Mouse (Mus musculus) mouse embryonic stem cell (cell line): Measurements from ENCODE around the gene Insl5.

ENCODE experiments used
- in situ Hi-C, 2 experiments: fragments of 300-500 bp; cut with MboI; formaldehyde crosslinking; loops; 1 replicate in 1 of 2; 3 replicates in 1 of 2; pipeline ENCODE4 v1.14.3; 2019 to 2020; ENCODE audit warnings: low sequenced_read_pairs in 2 of 2, low pct_unique_long_range_greater_than_20kb in 1 of 2, mixed read lengths in 1 of 2; ENCODE audit not compliant: unreplicated experiment in 1 of 2

Insl5 gene

GRCm38 (mm10) chr4:103004681-103005080 is 22.0 kb downstream of the Insl5 start:
- in situ Hi-C loops = no loop called here

GRCm38 (mm10) chr4:102991685-102992084 is 35.0 kb downstream of the Insl5 start:
- in situ Hi-C loops = loop anchor here in 1 of 2 experiments (25.0 kb wide), 1 partner anchor 196 kb away; no protein-coding TSS in a partner anchor

DNA sequence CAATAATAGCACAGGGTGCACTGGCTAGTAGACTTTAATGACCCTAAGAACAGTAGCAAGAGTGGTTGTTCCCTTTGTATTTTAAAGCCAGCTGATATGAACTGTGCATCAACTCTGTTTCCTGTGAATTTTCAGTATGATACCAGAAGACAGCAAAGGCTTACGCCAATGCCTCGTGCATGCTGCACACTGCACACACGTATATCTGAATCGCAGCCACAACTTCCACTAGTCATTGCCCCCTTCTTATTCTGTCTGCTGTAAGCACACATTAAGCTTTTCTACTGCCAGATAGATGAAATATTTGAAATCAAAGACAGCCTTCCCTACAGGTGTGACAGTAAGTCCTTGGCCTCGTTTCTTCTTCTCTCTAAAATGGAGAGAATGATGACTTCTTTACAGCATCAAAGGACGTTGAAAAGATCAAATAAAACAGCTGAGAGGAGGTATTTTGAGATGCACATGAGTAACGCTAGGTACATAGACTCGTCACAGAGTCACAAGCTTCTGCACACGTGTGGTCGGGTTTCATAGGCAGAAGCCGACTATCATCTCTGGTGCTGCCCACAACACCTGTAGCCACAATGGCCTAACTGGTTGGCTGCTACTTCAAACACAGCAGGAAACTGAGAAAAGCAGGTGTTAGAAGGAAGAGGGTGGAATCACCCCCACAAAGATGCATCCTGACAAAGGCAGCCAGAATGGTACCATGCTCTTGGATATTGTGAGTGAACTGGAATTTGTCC is 35.9 kb downstream of the Insl5 start:
- in situ Hi-C loops = loop anchor here in 1 of 2 experiments (25.0 kb wide), 1 partner anchor 197 kb away; no protein-coding TSS in a partner anchor

- in situ Hi-C loops = loop anchor here in 1 of 2 experiments (25.0 kb wide), 1 partner anchor 197 kb away; no protein-coding TSS in a partner anchor
Observed at GRCm38 (mm10) chr4:102990016-102990415, 36.6 kb downstream of the Insl5 start.

DNA sequence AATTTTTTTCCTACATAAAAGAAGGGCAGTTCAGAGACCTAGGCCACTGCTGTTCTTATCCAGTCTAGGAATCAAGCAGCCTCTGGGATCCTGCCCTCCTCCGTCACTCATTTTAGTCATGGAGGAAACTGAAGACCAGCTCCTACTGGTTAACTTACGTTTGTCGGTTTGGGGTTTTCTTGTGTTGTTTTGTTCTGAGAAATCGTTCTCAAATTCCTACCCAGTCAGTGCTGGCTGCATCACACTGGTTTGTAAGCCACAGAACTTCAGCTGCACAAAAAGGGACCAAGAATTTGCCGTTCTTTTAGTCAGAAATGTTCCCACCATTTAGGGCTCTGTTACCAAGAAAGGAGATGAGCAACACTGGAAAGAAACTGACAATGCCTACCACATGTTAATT is 37.3 kb downstream of the Insl5 start:
- in situ Hi-C loops = loop anchor here in 1 of 2 experiments (25.0 kb wide), 1 partner anchor 198 kb away; no protein-coding TSS in a partner anchor

GRCm38 (mm10) chr4:102988526-102988925 is 38.1 kb downstream of the Insl5 start:
- in situ Hi-C loops = loop anchor here in 1 of 2 experiments (25.0 kb wide), 1 partner anchor 199 kb away; no protein-coding TSS in a partner anchor

GRCm38 (mm10) chr4:102987756-102988155 is 38.9 kb downstream of the Insl5 start:
- in situ Hi-C loops = loop anchor here in 1 of 2 experiments (25.0 kb wide), 1 partner anchor 200 kb away; no protein-coding TSS in a partner anchor

GRCm38 (mm10) chr4:102987325-102987724 is 39.3 kb downstream of the Insl5 start:
- in situ Hi-C loops = loop anchor here in 1 of 2 experiments (25.0 kb wide), 1 partner anchor 200 kb away; no protein-coding TSS in a partner anchor

- in situ Hi-C loops = loop anchor here in 1 of 2 experiments (25.0 kb wide), 1 partner anchor 200 kb away; no protein-coding TSS in a partner anchor
Observed at GRCm38 (mm10) chr4:102986917-102987316, 39.7 kb downstream of the Insl5 start.

DNA sequence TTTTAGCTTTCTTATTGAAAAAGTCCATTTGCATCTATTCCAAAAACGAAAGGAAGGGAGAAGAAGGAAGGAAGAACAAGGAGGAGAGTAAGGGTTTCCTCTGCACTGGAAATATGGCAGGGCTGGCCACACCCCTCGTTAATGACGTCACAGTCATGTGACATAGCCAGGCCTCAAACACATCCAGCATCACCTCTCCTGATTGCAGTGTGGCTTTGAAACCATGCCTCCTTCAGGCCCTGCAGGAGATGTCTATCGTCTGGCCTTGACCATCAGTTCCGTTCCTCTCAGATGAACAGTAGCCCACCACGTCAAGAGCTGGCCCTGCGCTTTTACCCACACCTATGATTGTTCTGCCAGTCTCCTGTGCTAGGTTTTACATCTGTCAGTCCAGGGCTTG is 40.5 kb downstream of the Insl5 start:
- in situ Hi-C loops = loop anchor here in 1 of 2 experiments (25.0 kb wide), 1 partner anchor 201 kb away; no protein-coding TSS in a partner anchor

DNA sequence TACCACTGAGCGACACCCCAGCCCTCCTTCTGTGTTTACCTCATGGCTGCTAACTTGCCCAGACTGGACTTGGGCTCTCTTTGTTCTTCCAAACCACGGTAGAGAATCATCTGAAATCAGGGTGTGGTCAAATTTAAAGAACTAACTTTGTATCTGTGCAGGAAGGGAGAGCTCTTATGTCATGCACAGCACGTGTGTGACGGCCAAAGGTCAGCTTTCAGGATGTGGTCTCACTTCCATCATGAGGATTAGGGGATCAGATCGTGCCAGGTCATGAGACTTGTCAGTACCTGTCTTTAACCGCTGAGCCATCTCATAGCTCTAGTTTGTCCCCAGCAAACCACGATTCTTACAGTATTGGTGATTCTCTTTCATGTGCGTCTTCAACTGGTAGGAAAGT is 44.9 kb downstream of the Insl5 start:
- in situ Hi-C loops = loop anchor here in 1 of 2 experiments (25.0 kb wide), 1 partner anchor 206 kb away; no protein-coding TSS in a partner anchor

DNA sequence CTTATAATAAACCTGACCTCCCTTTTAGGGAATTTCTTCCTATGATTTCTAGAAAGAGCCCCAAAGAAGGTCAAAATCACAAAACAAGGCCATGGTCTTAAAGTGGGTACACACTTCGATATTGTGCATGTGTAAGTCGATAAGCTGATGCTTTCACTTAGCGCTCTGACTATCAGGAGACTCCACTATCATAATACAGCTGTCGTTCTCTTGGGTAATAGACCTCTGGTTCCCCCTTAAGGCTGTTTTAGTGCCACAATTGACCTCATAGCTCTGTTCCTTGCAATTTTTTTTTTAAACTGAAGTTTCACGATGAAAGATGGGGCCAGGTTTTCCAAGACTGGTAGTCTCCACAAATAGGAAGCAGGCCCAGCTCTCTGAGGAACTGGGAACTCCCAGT is 47.3 kb downstream of the Insl5 start:
- in situ Hi-C loops = loop anchor here in 1 of 2 experiments (25.0 kb wide), 1 partner anchor 208 kb away; no protein-coding TSS in a partner anchor

- in situ Hi-C loops = loop anchor here in 1 of 2 experiments (25.0 kb wide), 1 partner anchor 209 kb away; no protein-coding TSS in a partner anchor
Observed at GRCm38 (mm10) chr4:102978440-102978839, 48.2 kb downstream of the Insl5 start, which contains the start of gene Tctex1d1. Gene Tctex1d1, plus strand, starts transcription at chr4:102978606.

- in situ Hi-C loops = loop anchor here in 1 of 2 experiments (25.0 kb wide), 1 partner anchor 209 kb away; no protein-coding TSS in a partner anchor
Observed at GRCm38 (mm10) chr4:102977778-102978321, 48.8 kb downstream of the Insl5 start.

- in situ Hi-C loops = loop anchor here in 1 of 2 experiments (25.0 kb wide), 1 partner anchor 211 kb away; no protein-coding TSS in a partner anchor
Observed at GRCm38 (mm10) chr4:102976290-102977275, 50.1 kb downstream of the Insl5 start.

DNA sequence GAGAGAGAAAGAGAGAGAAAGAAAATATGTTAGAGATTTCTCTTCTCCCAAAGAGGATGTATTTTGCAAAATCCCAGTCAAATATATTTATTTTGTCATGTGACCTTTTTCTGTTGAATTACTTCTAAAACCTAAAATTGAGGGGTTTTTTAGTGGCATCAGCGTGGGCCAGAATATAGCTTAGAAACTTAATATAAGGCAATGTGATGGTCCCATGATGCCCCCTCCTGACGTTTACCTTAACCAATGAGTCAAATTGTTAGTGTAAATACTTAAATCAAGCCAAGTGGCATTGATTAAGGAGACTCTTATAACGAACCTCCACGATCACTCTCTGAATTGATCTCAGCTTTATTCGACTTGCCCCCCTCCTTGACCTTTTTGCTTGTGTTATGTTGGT is 52.5 kb downstream of the Insl5 start:
- in situ Hi-C loops = no loop called here

- in situ Hi-C loops = no loop called here
Observed at GRCm38 (mm10) chr4:102972071-102972470, 54.6 kb downstream of the Insl5 start.

- in situ Hi-C loops = no loop called here
Observed at GRCm38 (mm10) chr4:102971159-102971558, 55.5 kb downstream of the Insl5 start.
